Mouse (Mus musculus) spleen, adult 2 months (tissue): ENCODE data around the gene Stim2. TPM values are rescaled to one million over a fixed set of nuclear protein-coding genes. Genes with fewer than 3 reads are reported as not detected.

ENCODE experiments used
- DNase-seq, 2 experiments: peaks; one replicate each; pipeline versions ENCODE4 v3.0.0 to v3.0.0-alpha.2; 2012 to 2021; ENCODE audit warnings: low spot score in 2 of 2, low read depth in 1 of 2
- H3K27ac ChIP-seq: fragments of 200-500 bp; 2 replicates; pipeline ENCODE4 v1.5.1; 2012; ENCODE audit warnings: low read length, inconsistent platforms; ENCODE audit not compliant: insufficient read depth
- H3K27me3 ChIP-seq: fragments of 200-500 bp; 2 replicates; pipeline ENCODE4 v1.6.1; 2012; ENCODE audit warnings: mild to moderate bottlenecking, moderate library complexity, low read length, inconsistent platforms; ENCODE audit not compliant: control insufficient read depth, insufficient read depth
- H3K36me3 ChIP-seq: fragments of 200-500 bp; 2 replicates; pipeline ENCODE4 v1.6.1; 2012; ENCODE audit warnings: mild to moderate bottlenecking, low read length, inconsistent platforms; ENCODE audit not compliant: control insufficient read depth, insufficient read depth
- H3K4me1 ChIP-seq: fragments of 200-500 bp; 2 replicates; pipeline ENCODE4 v1.6.1; 2011; ENCODE audit warnings: inconsistent platforms; ENCODE audit not compliant: control insufficient read depth, insufficient read depth, insufficient read length
- H3K4me3 ChIP-seq: fragments of 200-500 bp; 2 replicates; pipeline ENCODE4 v1.5.1; 2011; ENCODE audit warnings: mild to moderate bottlenecking, inconsistent platforms; ENCODE audit not compliant: insufficient read depth, insufficient read length; ENCODE audit errors: extremely low read depth
- CTCF ChIP-seq: fragments of 200-500 bp; IDR thresholded peaks from 2 replicates; pipeline ENCODE4 v1.5.1; 2011; ENCODE audit warnings: mild to moderate bottlenecking, inconsistent platforms; ENCODE audit not compliant: insufficient read depth, insufficient read length, insufficient replicate concordance; ENCODE audit errors: extremely low read depth
- POLR2A ChIP-seq: fragments of 200-500 bp; IDR thresholded peaks from 2 replicates; pipeline ENCODE4 v1.6.1; 2011; ENCODE audit warnings: low read depth, low read length, inconsistent platforms
- WGBS: fragments of 180-500 bp; shearing (Covaris S2); methylation state at CpG from one replicate; pipeline ENCODE4 v1.1.7; 2018; 5-methylcytosine and 5-hydroxymethylcytosine counted together
- polyA plus RNA-seq: library from polyadenylated mRNA; depleted of rRNA; stranded (reverse); fragments of >200 nt; gene quantifications from 2 replicates; pipeline ENCODE4 v1.2.3, GENCODE M21; 2012

Stim2 gene
- polyA plus RNA-seq, 1 experiment, result 12.6 TPM

DNA sequence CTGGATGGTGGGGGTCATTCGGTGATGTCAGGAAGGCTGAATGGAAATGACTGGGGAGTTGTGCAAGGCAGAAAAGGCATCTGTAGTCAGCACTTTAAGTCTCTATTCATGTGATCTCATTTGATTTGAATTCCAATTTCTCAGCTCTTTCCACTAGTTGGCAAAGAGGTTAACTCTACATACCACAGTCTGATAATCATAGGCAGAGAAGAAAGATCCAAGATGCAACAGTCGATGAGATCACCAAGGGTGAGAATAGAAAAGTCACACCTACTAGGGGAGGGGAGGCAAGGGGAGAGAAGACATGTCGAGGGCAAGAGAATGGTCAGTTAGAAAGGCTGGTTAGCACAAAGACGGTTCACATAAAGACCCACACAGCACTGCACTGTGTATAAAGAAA lies 27.1 kb upstream of the Stim2 start:
- TF ChIP-seq POLR2A (no peak), CTCF (no peak)
- DNase-seq, result no peak
- H3K27ac ChIP-seq, result no peak overlapping the region
- WGBS, result 80% methylated on average over 4 of the region's 4 CpGs
- H3K4me3 ChIP-seq, result no peak overlapping the region
- no peaks in the 10 kb centered on the region for H3K4me1 ChIP-seq
- no peaks in the 10 kb centered on the region for H3K27me3 ChIP-seq
- no peaks in the 10 kb centered on the region for H3K36me3 ChIP-seq

DNA sequence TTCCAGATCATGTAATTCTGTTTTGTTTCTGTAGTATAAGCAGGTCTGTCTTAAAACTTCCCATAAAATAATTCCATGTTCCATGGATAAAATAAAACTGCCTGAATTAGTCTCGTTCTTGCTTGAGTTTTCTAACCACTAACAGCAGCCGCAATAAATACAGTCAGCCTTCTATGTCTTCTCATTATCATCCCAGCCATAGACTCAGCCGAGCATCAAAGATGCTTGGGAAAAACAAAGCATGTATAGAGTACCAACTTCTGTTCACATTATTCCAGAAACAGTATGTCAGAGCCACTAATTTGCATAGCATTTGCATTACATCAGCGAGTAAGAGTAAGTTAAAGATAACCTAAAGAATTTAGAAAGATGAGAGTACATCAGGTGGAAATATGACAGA lies 25.4 kb upstream of the Stim2 start:
- DNase-seq, result no peak
- Histone ChIP-seq H3K27me3 (no peaks in the 10 kb centered on the region), H3K27ac (no peak overlapping the region), H3K36me3 (no peaks in the 10 kb centered on the region), H3K4me1 (no peaks in the 10 kb centered on the region), H3K4me3 (no peak overlapping the region)
- no peak for TF ChIP-seq POLR2A
- no peak for TF ChIP-seq CTCF
- WGBS, result 94% methylated on average over 4 of the region's 4 CpGs

DNA sequence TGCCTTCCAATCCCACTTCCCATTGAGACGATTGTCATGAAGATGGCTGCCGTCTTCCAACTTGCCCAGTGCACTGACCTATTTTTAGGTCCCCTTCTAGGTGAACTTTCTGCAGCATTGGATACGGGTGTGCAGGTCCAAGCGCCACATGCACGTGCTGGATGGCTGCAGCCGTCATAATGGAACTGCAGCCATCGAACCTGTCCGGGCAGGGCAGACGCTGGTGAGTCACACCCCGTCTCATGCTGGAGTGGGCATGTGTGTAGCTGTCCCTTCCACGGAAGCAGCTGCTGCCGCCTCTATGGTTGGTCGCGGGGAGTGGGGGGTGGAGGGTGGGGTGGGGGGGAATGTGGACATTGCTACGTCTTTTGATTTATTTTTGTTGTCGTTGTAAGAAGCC lies 21.8 kb upstream of the Stim2 start:
- 94% methylated on average over 16 of the region's 16 CpGs for WGBS
- H3K4me3 ChIP-seq, result no peak overlapping the region
- H3K27me3 ChIP-seq, result no peaks in the 10 kb centered on the region
- TF ChIP-seq POLR2A (no peak), CTCF (no peak)
- no peaks in the 10 kb centered on the region for H3K4me1 ChIP-seq
- no peaks in the 10 kb centered on the region for H3K36me3 ChIP-seq
- DNase-seq, result no peak
- no peak overlapping the region for H3K27ac ChIP-seq

DNA sequence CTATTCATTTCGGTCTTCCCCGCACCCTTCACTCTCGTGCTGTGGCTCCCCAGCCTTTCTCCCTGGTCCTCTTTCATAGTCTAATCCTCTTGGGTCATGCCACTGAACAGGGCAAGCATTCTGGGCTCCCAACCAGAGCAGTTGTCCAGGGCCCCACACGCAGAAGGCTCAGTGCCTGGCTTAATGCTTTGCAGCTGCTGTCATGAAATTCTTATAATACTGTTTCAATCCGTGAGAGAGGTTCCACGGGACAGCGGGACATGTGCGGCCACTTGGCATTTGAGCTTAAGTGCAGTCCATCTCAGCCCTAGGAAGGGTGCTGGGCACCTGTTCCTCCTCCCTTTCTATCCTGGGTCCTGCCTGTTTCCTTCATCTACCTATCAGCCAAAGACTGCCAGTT lies 21.2 kb upstream of the Stim2 start:
- DNase-seq, result no peak
- H3K27me3 ChIP-seq, result no peaks in the 10 kb centered on the region
- no peak for TF ChIP-seq POLR2A
- no peaks in the 10 kb centered on the region for H3K4me1 ChIP-seq
- WGBS, result 91% methylated on average over 8 of the region's 8 CpGs
- H3K36me3 ChIP-seq, result no peaks in the 10 kb centered on the region
- no peak overlapping the region for H3K4me3 ChIP-seq
- H3K27ac ChIP-seq, result no peak overlapping the region

DNA sequence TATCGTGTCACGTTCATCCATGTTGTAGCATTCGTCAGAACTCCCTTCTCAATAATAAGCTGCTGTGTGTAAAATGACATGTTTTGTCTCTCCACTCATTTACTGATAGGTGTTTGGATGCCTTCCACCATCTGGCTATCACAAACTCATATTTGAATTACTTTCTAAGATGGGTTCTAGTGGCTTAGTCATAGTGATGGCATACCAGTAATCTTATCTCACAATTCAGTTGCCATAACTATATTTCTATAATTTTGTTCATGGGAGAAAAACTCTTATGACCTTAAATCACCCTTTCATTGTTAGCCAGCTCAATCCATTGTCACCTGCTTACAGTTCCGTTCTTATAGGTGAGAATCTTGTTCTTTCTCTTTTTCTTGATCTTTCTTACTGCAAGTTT lies 14.9 kb upstream of the Stim2 start:
- H3K27me3 ChIP-seq, result no peaks in the 10 kb centered on the region
- TF ChIP-seq POLR2A (no peak), CTCF (no peak)
- H3K4me3 ChIP-seq, result no peak overlapping the region
- no peaks in the 10 kb centered on the region for H3K36me3 ChIP-seq
- no peak overlapping the region for H3K27ac ChIP-seq
- H3K4me1 ChIP-seq, result no peaks in the 10 kb centered on the region
- no peak for DNase-seq
- 88% methylated on average over 4 of the region's 4 CpGs for WGBS

DNA sequence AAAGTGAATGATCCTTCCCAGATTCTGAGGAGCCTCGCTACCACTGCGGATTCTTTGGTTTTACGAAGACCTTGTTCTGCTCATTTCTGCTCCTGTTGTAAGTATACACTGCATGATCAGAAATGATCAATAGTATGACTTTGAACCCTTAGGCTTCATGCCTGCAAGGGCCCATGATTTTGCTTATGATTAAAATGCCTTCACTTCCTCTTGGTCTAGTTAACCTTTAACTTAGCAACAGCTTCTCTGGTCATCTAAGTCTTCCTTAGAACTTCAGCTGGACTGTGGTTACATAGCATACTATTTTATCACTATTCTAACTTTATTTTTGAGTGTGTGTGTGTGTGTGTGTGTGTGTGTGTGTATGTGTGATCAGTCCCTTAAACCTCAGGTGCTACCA lies 12.7 kb upstream of the Stim2 start:
- Histone ChIP-seq H3K36me3 (no peaks in the 10 kb centered on the region), H3K4me3 (no peak overlapping the region), H3K27me3 (no peaks in the 10 kb centered on the region), H3K27ac (no peak overlapping the region), H3K4me1 (no peaks in the 10 kb centered on the region)
- 94% methylated on average over 3 of the region's 3 CpGs for WGBS
- TF ChIP-seq POLR2A (no peak), CTCF (no peak)
- DNase-seq, result no peak

DNA sequence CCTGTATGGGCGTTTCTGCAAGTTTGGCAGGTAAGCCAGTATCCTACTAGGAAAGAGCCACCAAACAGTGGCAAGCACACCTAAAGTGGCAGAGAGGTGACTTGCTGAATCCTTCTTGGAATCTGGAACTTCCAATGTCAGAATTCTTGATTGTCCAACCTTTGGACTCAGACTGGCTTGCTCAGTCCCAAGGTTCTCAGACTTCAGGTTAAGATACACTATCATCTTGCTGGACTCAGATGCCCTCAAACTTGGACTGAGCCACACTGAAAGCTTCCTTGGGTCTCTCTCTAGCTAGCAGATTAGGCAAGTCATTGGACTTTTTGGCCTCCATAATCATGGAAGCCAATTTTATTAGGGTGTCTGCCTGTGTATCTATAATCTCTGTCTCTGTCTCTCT lies 10.8 kb upstream of the Stim2 start:
- H3K4me3 ChIP-seq, result no peak overlapping the region
- no peaks in the 10 kb centered on the region for H3K36me3 ChIP-seq
- no peak overlapping the region for H3K27ac ChIP-seq
- DNase-seq, result no peak
- H3K27me3 ChIP-seq, result no peaks in the 10 kb centered on the region
- H3K4me1 ChIP-seq, result no peaks in the 10 kb centered on the region
- WGBS, result 89% methylated on average over 1 of the region's 1 CpGs
- TF ChIP-seq CTCF, result no peak
- no peak for TF ChIP-seq POLR2A
